Mouse (Mus musculus) splenic B cell, adult 2 months (primary cell): ENCODE measurements around the gene Nlrc5.
A peak's percentile ranks its signal among the peaks of the same experiment; 100 is the strongest.
"Not testable (repeated sequence)": the region's sequence is repeated elsewhere in the genome, so short reads cannot be mapped to it uniquely, and the experiment has no call there.

Experiments used
- DNase-seq: peaks from one replicate; pipeline ENCODE4 v3.0.0-alpha.2; 2011; ENCODE audit warnings: low read depth, low spot score
- H3K27me3 ChIP-seq: 2 replicates; pipeline ENCODE4 v1.6.1; 2012; ENCODE audit warnings: mild to moderate bottlenecking, low read length, moderate library complexity, mixed read lengths; ENCODE audit not compliant: control insufficient read depth, poor library complexity, insufficient read depth, severe bottlenecking
- H3K36me3 ChIP-seq: 2 replicates; pipeline ENCODE4 v1.6.1; 2012; ENCODE audit warnings: mild to moderate bottlenecking, low read length, moderate library complexity, mixed read lengths; ENCODE audit not compliant: control insufficient read depth, poor library complexity, insufficient read depth, severe bottlenecking

Gene Nlrc5

GRCm38 (mm10) chr8:94436112-94436572, 2.0 kb downstream of the Nlrc5 start:
- DNase-seq: no peak
- H3K27me3 ChIP-seq: no peaks in the 10 kb centered on the region
- H3K36me3 ChIP-seq: no peaks in the 10 kb centered on the region

- Histone ChIP-seq H3K36me3 (no peaks in the 10 kb centered on the region), H3K27me3 (no peaks in the 10 kb centered on the region)
- no peak for DNase-seq
These were observed 2.7 kb downstream of the Nlrc5 start for GRCm38 (mm10) chr8:94436900-94437299.

- Histone ChIP-seq H3K27me3 (no peaks in the 10 kb centered on the region), H3K36me3 (no peaks in the 10 kb centered on the region)
- DNase-seq: no peak
These were observed 4.5 kb downstream of the Nlrc5 start for GRCm38 (mm10) chr8:94438659-94439058.

GRCm38 (mm10) chr8:94439691-94440090, 5.5 kb downstream of the Nlrc5 start:
- Histone ChIP-seq H3K27me3 (no peaks in the 10 kb centered on the region), H3K36me3 (no peaks in the 10 kb centered on the region)
- no peak for DNase-seq

- no peaks in the 10 kb centered on the region for H3K36me3 ChIP-seq
- no peak for DNase-seq
- H3K27me3 ChIP-seq: no peaks in the 10 kb centered on the region
These were observed 6.2 kb downstream of the Nlrc5 start for GRCm38 (mm10) chr8:94440389-94440788.

GRCm38 (mm10) chr8:94441686-94442085, 7.5 kb downstream of the Nlrc5 start:
- no peaks in the 10 kb centered on the region for H3K27me3 ChIP-seq
- peak; percentile 19 for DNase-seq
- no peaks in the 10 kb centered on the region for H3K36me3 ChIP-seq

- Histone ChIP-seq H3K27me3 (no peaks in the 10 kb centered on the region), H3K36me3 (no peaks in the 10 kb centered on the region)
- peak; percentile 53 for DNase-seq
These were observed 9.0 kb downstream of the Nlrc5 start for GRCm38 (mm10) chr8:94443153-94443552.

GRCm38 (mm10) chr8:94444480-94444879, 10.3 kb downstream of the Nlrc5 start:
- Histone ChIP-seq H3K27me3 (no peaks in the 10 kb centered on the region), H3K36me3 (no peaks in the 10 kb centered on the region)
- no peak for DNase-seq

GRCm38 (mm10) chr8:94447142-94447541, 13.0 kb downstream of the Nlrc5 start:
- DNase-seq: no peak
- Histone ChIP-seq H3K36me3 (no peaks in the 10 kb centered on the region), H3K27me3 (no peaks in the 10 kb centered on the region)

- no peaks in the 10 kb centered on the region for H3K27me3 ChIP-seq
- peak; percentile 17 for DNase-seq
- H3K36me3 ChIP-seq: peaks cover under 1% of the 10 kb centered on the region; the same call in 1 of the 2 replicates
These were observed 13.6 kb downstream of the Nlrc5 start for GRCm38 (mm10) chr8:94447583-94448324.

- not testable (repeated sequence) for H3K27me3 ChIP-seq, H3K36me3 ChIP-seq, DNase-seq
These were observed 18.8 kb downstream of the Nlrc5 start for GRCm38 (mm10) chr8:94452991-94453390.

- Histone ChIP-seq H3K36me3 (peaks cover 3% of the 10 kb centered on the region), H3K27me3 (no peaks in the 10 kb centered on the region)
- DNase-seq: no peak
These were observed 19.8 kb downstream of the Nlrc5 start for GRCm38 (mm10) chr8:94453868-94454488.

GRCm38 (mm10) chr8:94454905-94455304, 20.7 kb downstream of the Nlrc5 start:
- H3K36me3 ChIP-seq: peaks cover 5% of the 10 kb centered on the region
- no peaks in the 10 kb centered on the region for H3K27me3 ChIP-seq
- DNase-seq: no peak

GRCm38 (mm10) chr8:94456071-94456470, 21.9 kb downstream of the Nlrc5 start:
- Histone ChIP-seq H3K27me3 (no peaks in the 10 kb centered on the region), H3K36me3 (peaks cover 5% of the 10 kb centered on the region)
- DNase-seq: no peak

GRCm38 (mm10) chr8:94458567-94458966, 24.4 kb downstream of the Nlrc5 start:
- DNase-seq: no peak
- no peaks in the 10 kb centered on the region for H3K27me3 ChIP-seq
- H3K36me3 ChIP-seq: peaks cover 2% of the 10 kb centered on the region; the same call in 1 of the 2 replicates
